Mouse (Mus musculus) heart, postnatal 10 days (tissue): ENCODE data around the gene Brap. TPM values are rescaled to one million over a fixed set of nuclear protein-coding genes. Genes with fewer than 3 reads are reported as not detected.

Experiments
- DNase-seq, 2 experiments: peaks; one replicate each; pipeline ENCODE4 v3.0.0; 2021
- intact Hi-C: fragments of 180-260 bp; cut with DNase I; formaldehyde crosslinking; loops from one replicate; pipeline ENCODE4 v1.15.1; 2025
- total RNA-seq, 2 experiments: library from RNA; stranded (reverse); gene quantifications; 2 replicates each; pipeline ENCODE4 v1.2.3; 2021

Brap gene
- total RNA-seq, 2 experiments from 2014 or later = 28.2 to 35.2 TPM

DNA sequence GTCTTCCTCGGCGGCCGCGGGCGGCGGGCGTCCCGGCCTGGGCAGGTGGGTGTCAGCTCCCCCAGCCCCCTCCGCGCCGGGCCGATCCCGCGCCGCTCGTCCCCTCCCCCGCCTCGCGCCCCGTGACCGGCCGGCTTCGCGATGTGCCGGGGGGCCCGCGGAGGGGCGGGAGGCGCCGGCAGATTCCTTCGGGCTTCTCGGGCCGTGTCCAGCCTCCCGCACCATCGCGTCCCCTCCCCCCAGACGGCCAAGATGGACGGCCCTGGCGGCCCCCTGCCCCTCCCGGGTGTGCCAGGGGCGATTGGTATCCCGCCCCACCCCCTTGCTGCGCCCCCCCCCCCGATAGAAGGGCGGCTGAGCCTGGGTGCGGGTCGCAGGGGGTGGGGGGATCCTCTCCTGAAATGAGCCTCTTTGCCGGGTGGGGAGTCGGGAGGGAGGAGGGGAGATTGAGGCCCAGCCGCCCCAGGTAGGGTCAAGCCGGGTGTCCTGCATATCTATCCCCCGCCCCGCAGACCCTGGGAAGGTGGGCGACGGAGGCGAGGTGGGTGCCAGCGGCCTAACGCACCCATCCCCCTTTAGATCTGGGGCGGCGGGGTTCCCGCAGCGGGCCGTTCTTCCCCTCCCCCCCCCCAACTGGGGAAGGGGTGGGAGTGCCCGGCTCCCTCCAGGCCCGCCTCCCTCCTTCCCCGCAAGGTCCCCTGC lies 52.0 kb downstream of the Brap start:
- DNase-seq = peak; percentile 58 to 68
- intact Hi-C loops = loop anchor here (5.0 kb wide), 2 partner anchors 130 to 260 kb away; partner anchors contain the start of genes Erp29 and Tmem116

DNA sequence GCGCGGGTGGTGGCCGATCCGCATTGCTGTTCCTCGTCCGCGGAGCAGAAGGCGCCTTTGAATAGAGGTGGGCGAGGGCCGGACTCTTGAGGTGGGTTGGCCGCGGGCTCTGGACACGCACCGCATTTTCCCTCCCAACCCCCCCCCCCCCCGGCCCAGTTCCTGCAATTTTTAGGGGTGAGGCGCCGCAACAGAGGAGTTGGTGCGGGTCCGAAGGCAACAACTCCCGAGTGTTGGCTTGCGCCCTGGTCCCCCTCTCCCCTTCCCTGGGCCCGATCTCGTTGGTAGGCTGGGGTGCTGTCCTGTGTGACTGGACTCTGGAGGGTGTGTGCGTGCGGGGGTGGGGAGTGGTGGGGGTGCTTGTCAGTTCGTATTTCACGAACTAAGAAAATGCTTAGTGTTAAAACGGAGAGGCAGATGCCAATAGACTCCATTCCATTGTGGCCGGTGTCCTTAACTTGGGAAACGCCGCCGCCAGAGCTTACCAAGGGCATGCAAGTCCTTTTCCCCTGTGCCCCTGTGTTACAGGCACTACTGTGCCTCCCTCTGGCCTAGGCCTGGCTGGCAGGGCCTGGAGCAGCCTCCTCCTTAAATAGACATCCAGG lies 52.7 kb downstream of the Brap start:
- intact Hi-C loops = loop anchor here (5.0 kb wide), 2 partner anchors 129 to 261 kb away; partner anchors contain the start of genes Erp29 and Tmem116
- peak; percentile 73 to 80 for DNase-seq

DNA sequence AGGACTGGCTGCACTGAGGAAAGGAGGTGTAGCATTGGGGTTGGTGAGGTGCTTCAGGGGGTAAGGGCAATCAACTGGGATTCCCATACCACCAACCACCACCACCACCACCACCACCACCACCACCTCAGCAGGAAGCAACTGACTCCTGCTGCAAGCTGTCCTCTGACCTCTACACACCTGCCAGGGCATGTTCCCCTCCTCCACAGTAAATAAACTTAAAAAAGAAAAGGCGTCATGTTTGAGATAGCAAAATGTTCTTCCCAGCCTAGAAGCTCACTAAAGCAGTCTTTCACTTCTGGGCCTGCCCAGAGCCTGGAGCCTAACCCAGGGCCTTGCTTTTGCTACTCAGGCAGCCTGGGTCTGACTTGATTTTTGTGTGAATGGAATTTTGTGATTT lies 54.0 kb downstream of the Brap start:
- no peak for DNase-seq
- intact Hi-C loops = loop anchor here (5.0 kb wide), 2 partner anchors 128 to 262 kb away; partner anchors contain the start of genes Erp29 and Tmem116

DNA sequence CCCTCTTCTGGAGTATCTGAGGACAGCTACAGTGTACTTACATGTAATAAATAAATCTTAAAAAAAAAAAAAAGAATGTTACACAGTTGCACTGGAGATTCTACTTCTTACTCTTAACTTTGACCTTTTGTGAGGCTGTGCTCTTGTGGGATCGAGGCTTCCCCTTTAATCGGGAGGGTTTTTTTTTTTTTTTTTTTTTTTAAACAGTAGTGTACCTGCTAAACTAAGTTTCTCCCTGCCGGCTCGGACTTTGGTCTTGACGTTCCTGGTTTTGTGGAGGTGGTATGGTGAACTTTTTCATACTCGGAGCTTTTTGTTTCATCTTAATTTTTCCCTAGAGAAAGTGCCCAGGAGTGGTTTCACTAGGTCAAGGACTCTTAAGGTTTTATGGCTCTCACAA lies 54.6 kb downstream of the Brap start:
- intact Hi-C loops = loop anchor here (5.0 kb wide), 2 partner anchors 127 to 263 kb away; partner anchors contain the start of genes Erp29 and Tmem116
- DNase-seq = no peak

DNA sequence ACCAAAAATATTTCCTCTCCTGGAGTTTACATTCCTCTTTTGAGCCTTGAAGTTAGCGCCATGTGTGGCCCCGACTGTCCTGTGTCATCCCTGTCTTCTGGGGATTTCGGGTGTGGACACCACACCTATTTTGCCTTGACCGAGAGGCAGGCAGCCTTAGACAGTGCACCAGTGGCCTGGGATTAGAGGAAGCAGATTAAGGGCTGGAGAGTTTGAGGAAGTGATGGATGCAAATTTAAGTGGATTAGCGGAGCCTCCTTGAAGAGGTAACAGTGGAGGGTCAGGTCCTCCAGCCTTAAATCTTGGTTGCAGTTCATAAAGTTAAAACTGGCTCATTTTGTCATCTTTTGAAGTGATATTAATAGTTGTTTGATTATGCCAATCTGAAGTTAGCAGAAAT lies 58.1 kb downstream of the Brap start:
- intact Hi-C loops = no loop called here
- DNase-seq = no peak

DNA sequence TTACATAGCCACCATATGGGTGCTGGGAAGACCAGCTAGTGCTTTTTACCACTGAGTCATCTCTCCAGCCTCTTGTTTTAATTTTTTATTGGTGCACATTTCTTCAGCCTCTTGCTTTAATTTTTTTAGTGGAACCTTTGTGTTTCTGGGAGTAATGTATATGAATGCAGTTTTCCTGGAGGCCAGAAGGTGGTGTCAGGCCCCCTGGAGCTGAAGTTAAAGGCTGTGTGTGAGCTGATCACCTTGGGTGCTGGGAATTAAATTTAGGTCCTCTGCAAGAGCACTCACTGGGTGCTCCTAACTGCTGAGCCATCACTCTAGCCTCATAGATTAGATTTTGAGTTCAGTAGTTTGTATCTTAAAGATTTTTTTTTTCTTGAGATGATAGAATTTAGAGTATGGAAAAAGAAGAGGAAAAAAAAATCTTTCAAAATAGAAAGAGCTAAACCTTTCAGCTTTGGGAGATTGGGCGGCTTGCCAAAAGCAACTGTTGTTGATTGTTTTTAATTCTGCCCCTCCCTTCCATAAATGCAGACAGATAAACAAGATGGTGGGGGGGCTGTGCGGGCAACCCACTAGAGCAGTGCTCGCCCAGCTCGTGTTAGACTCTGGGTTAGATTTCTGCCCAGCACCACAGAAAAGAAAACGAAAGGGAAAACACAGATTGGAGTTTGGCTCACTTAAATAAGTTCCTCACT lies 60.7 kb downstream of the Brap start:
- intact Hi-C loops = no loop called here
- no peak for DNase-seq

DNA sequence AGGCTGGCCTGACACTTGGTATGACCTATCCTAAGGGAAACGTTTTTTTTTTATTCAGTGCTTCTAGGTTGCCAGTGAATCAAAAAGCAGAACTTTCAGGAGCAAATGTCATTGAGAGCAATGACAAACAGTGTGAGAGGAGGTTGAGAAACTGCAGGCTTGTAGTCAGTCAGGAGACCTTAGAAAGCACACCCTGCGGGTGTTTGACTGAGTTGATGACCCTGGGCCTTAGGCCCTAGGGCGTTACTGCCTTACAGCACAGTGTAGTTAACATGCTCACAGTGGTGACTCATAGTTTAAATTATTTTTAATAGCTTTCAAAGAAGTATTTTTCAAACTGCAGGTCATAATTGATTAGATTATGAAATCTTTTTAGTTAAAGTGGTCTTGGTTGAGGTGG lies 61.5 kb downstream of the Brap start:
- intact Hi-C loops = no loop called here
- no peak for DNase-seq

DNA sequence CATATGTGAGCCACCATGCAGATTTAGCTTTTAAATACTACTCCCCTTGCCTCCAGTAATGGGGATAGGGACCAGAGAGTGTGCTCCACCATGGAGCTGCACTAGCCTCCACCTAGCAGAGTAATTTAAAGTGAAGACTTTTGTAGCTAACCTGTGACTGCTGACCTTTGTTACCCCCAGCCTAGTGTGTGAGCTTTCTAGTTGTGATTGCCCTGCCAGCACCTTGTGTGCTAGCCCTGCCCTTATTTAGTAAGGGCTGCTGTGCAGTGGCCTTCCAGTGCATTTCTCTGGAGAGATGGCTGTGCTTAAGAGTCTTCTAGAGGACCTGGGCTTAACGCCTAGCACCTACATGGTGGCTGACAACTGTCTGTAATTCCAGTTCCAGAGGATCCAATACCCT lies 64.3 kb downstream of the Brap start:
- DNase-seq = no peak
- intact Hi-C loops = no loop called here

DNA sequence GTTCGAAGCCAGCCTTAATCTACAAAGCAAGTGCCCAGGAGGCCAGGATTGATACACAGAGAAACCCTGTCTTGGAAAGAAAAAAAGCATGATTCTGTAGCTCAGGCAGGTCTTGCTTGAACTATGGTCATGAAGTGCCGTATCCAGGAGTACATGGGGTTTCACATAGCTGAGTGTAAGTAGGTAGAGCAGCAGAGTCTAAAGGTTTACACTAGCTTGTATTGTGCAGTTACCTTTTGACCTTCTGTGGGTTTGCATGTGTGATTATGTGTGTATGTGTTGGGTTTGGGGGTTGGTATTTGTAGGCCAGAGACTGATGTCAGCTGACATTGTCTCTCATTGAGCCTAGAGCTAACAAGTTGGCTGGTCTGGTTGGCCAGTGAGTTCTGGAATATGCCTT lies 69.7 kb downstream of the Brap start:
- no peak for DNase-seq
- intact Hi-C loops = no loop called here

DNA sequence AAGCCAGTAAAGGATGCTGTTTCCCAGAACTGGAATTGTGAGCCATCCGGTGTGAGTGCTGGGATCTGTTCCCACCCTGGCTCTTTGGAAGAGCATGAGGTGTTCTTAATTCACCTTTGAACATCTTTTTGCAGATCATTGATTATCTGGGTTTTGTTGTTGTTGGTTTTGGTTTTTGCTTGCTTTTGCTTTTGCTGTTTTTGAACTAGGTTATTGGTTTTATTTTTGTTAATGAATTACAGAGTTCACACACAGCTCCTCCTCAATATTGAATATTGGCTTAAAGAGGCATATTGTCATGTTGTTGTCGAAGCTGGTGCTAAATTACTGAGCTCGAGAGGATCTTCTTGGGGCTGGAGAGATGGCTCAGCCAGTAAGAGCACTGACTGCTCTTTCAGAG lies 76.3 kb downstream of the Brap start:
- DNase-seq = no peak
- intact Hi-C loops = no loop called here

Other genes starting within 250 kb of the Brap start
- 1 to 10 TPM; 5.9 to 7.3 TPM for gene Tmem116, start 208.7 kb upstream of the Brap start, total RNA-seq
- gene Erp29, start 208.1 kb upstream of the Brap start, total RNA-seq = 100 to 1,000 TPM; 112 TPM
- not detected for gene Adam1b, start 157.1 kb upstream of the Brap start, total RNA-seq
- gene Adam1a, start 115.1 kb upstream of the Brap start, total RNA-seq = 1 to 10 TPM; 2.4 to 2.8 TPM
- not detected for gene Gm42878, start 115.1 kb upstream of the Brap start, total RNA-seq
- 10 to 100 TPM; 56.6 to 58.1 TPM for gene Mapkapk5, start 114.7 kb upstream of the Brap start, total RNA-seq
- 100 to 1,000 TPM; 114 to 134 TPM for gene Aldh2, start 66.7 kb upstream of the Brap start, total RNA-seq
- 10 to 100 TPM; 24.3 to 31.0 TPM for gene Acad12, start 41.6 kb upstream of the Brap start, total RNA-seq
- gene Acad10, start within 50 bp of the Brap start, total RNA-seq = 10 to 100 TPM; 13.7 to 16.0 TPM
- 100 to 1,000 TPM; 173 to 177 TPM for gene Atxn2, start 50.8 kb downstream of the Brap start, total RNA-seq
- 10 to 100 TPM; 38.2 to 38.7 TPM for gene Sh2b3, start 177.1 kb downstream of the Brap start, total RNA-seq
- 10 to 100 TPM; 13.3 to 15.2 TPM for gene Pheta1, start 188.4 kb downstream of the Brap start, total RNA-seq